Mouse (Mus musculus): Measurements from ENCODE around the gene Amz1. TPM values are rescaled to one million over a fixed set of nuclear protein-coding genes. Genes with fewer than 3 reads are reported as not detected.

Amz1 gene
- total and polyA plus RNA-seq, 3 experiments, result 7.5 to 12.4 (median 8.3) TPM

GRCm38 (mm10) chr5:140701661-140702060, 22.3 kb upstream of the Amz1 start:
- no peaks in the 10 kb centered on the region for H3K9me3 ChIP-seq (replicated peaks; ENCODE audit: low read length)
- H3K4me3 ChIP-seq (replicated peaks in 1 of 3; ENCODE audit: low read depth in 2 of 3, low read length in 2 of 3, poor library complexity in 1 of 3), result peak overlapping the region; percentile 70 to 92 (median 83)
- peak; percentile 45 for DNase-seq (ENCODE audit: extremely low read depth)
- H3K36me3 ChIP-seq (replicated peaks in 1 of 2; ENCODE audit: control insufficient read depth in 1 of 2, insufficient read depth in 1 of 2, low read length in 1 of 2), result peaks cover 7 to 25% of the 10 kb centered on the region in 2 experiments
- peaks cover 11 to 45% of the 10 kb centered on the region in 2 experiments for H3K4me1 ChIP-seq (ENCODE audit: control insufficient read depth in 1 of 2, insufficient read depth in 2 of 2)
- H3K9ac ChIP-seq (ENCODE audit: insufficient read depth, low read depth), result peak overlapping the region; percentile 74
- H3K27me3 ChIP-seq (replicated peaks), result no peaks in the 10 kb centered on the region
- dilution Hi-C loops (cut with MboI; ENCODE audit: extremely low pct_ligation_motif_present, extremely low pct_unique_long_range_greater_than_20kb, low sequenced_read_pairs) (no loop called here), in situ Hi-C loops (cut with MboI; ENCODE audit: low pct_ligation_motif_present, low pct_unique_long_range_greater_than_20kb, low sequenced_read_pairs) (no loop called here)
- no peak overlapping the region for H3K27ac ChIP-seq (ENCODE audit: insufficient read depth, low read depth)
- TF ChIP-seq NELFE (IDR thresholded peaks at IDR 0.05; ENCODE audit: low read depth, low read length) (no peak), RCOR1 (conservative IDR thresholded peaks at IDR 0.05; ENCODE audit: low read depth, low read length) (no peak), HCFC1 (IDR thresholded peaks at IDR 0.05; ENCODE audit: low read depth, low read length) (no peak), GABPA (IDR thresholded peaks at IDR 0.05; ENCODE audit: insufficient replicate concordance, low read depth, low read length) (no peak), MEF2A (IDR thresholded peaks at IDR 0.05; ENCODE audit: borderline replicate concordance, low read depth, low read length) (peak; percentile 27; the same call in 1 of the 2 replicates), MAZ (IDR thresholded peaks at IDR 0.05; ENCODE audit: low read depth, low read length) (0 out of 2 replicates have a peak, but pooled peaks have one; percentile 48), CHD2 (IDR thresholded peaks at IDR 0.05; ENCODE audit: low read length) (peak; percentile 18; the same call in 1 of the 2 replicates), USF1 (IDR thresholded peaks at IDR 0.05; ENCODE audit: low read depth, low read length) (no peak), ZMIZ1 (IDR thresholded peaks at IDR 0.05; ENCODE audit: low read depth, low read length) (peak; percentile 25; the same call in 1 of the 2 replicates)
- no peaks in the 10 kb centered on the region for H3K79me2 ChIP-seq (replicated peaks; ENCODE audit: control insufficient read depth, extremely low read depth, insufficient read depth, poor library complexity, severe bottlenecking)
- H3K4me2 ChIP-seq (ENCODE audit: insufficient read depth, low read depth, poor library complexity, severe bottlenecking), result peak overlapping the region; percentile 83

- H3K4me1 ChIP-seq (ENCODE audit: control insufficient read depth in 1 of 2, insufficient read depth in 2 of 2), result peaks cover 11 to 48% of the 10 kb centered on the region in 2 experiments
- no peaks in the 10 kb centered on the region for H3K27me3 ChIP-seq (replicated peaks)
- H3K4me3 ChIP-seq (replicated peaks in 1 of 3; ENCODE audit: low read depth in 2 of 3, low read length in 2 of 3, poor library complexity in 1 of 3), result peak within 1 kb of the TSS; percentile 70 to 92 (median 83)
- H3K4me2 ChIP-seq (ENCODE audit: insufficient read depth, low read depth, poor library complexity, severe bottlenecking), result peak within 1 kb of the TSS; percentile 83
- dilution Hi-C loops (cut with MboI; ENCODE audit: extremely low pct_ligation_motif_present, extremely low pct_unique_long_range_greater_than_20kb, low sequenced_read_pairs), result no loop called here
- in situ Hi-C loops (cut with MboI; ENCODE audit: low pct_ligation_motif_present, low pct_unique_long_range_greater_than_20kb, low sequenced_read_pairs), result no loop called here
- no peaks in the 10 kb centered on the region for H3K9me3 ChIP-seq (replicated peaks; ENCODE audit: low read length)
- no peak within 1 kb of the TSS for H3K27ac ChIP-seq (ENCODE audit: insufficient read depth, low read depth)
- H3K9ac ChIP-seq (ENCODE audit: insufficient read depth, low read depth), result peak within 1 kb of the TSS; percentile 74
- peaks cover 4 to 25% of the 10 kb centered on the region in 2 experiments for H3K36me3 ChIP-seq (replicated peaks in 1 of 2; ENCODE audit: control insufficient read depth in 1 of 2, insufficient read depth in 1 of 2, low read length in 1 of 2)
- TF ChIP-seq ETS1 (conservative IDR thresholded peaks at IDR 0.05; ENCODE audit: low read depth, low read length) (peak; percentile 5; the same call in 1 of the 2 replicates), IRF4 (IDR thresholded peaks at IDR 0.05; ENCODE audit: low read depth, low read length) (no peak; the same call in 1 of the 2 replicates), POLR2AphosphoS2 (IDR thresholded peaks at IDR 0.05; ENCODE audit: low read depth, low read length) (no peak), MXI1 (IDR thresholded peaks at IDR 0.05; ENCODE audit: low read depth, low read length) (peak; percentile 93), MYC (IDR thresholded peaks at IDR 0.05; ENCODE audit: low read depth, low read length) (0 out of 2 replicates have a peak, but pooled peaks have one; percentile 9), KAT2A (IDR thresholded peaks at IDR 0.05; ENCODE audit: insufficient replicate concordance, low read length) (peak; percentile 42; the same call in 1 of the 2 replicates), SIN3A (IDR thresholded peaks at IDR 0.05; ENCODE audit: low read length) (peak; percentile 91), E2F4 (IDR thresholded peaks at IDR 0.05; ENCODE audit: insufficient replicate concordance, low read depth, low read length) (no peak), ZNF384 (IDR thresholded peaks at IDR 0.05; ENCODE audit: low read depth, low read length) (peak; percentile 81), HCFC1 (IDR thresholded peaks at IDR 0.05; ENCODE audit: low read depth, low read length) (peak; percentile 68), BHLHE40 (IDR thresholded peaks at IDR 0.05; ENCODE audit: low read depth, low read length) (peak; percentile 82), POLR2A (IDR thresholded peaks at IDR 0.05; ENCODE audit: low read depth, low read length) (peak; percentile 69), MAZ (IDR thresholded peaks at IDR 0.05; ENCODE audit: low read depth, low read length) (0 out of 2 replicates have a peak, but pooled peaks have one; percentile 26), NRF1 (IDR thresholded peaks at IDR 0.05; ENCODE audit: low read depth, low read length) (peak; percentile 67), TBP (conservative IDR thresholded peaks at IDR 0.05; ENCODE audit: low read depth, low read length) (peak; percentile 44; the same call in 1 of the 2 replicates), ZKSCAN1 (IDR thresholded peaks at IDR 0.05; ENCODE audit: borderline replicate concordance, low read depth, low read length) (no peak), TCF12 (IDR thresholded peaks at IDR 0.05; ENCODE audit: low read depth, low read length) (peak; percentile 69; the same call in 1 of the 2 replicates), CTCF (conservative IDR thresholded peaks at IDR 0.05 in 1 of 2, IDR thresholded peaks at IDR 0.05 in 1 of 2; ENCODE audit: low read depth in 2 of 2, low read length in 2 of 2) (no peak), MAFK (IDR thresholded peaks at IDR 0.05; ENCODE audit: insufficient replicate concordance, low read length) (no peak), ZMIZ1 (IDR thresholded peaks at IDR 0.05; ENCODE audit: low read depth, low read length) (no peak), JUND (conservative IDR thresholded peaks at IDR 0.05; ENCODE audit: low read depth, low read length) (no peak), ELF1 (IDR thresholded peaks at IDR 0.05; ENCODE audit: low read depth, low read length) (peak; percentile 57), MAX (IDR thresholded peaks at IDR 0.05; ENCODE audit: low read length) (peak; percentile 48; the same call in 1 of the 2 replicates), PAX5 (IDR thresholded peaks at IDR 0.05; ENCODE audit: low read length) (no peak), USF1 (IDR thresholded peaks at IDR 0.05; ENCODE audit: low read depth, low read length) (no peak), NELFE (IDR thresholded peaks at IDR 0.05; ENCODE audit: low read depth, low read length) (peak; percentile 58; the same call in 1 of the 2 replicates)
- H3K79me2 ChIP-seq (replicated peaks; ENCODE audit: control insufficient read depth, extremely low read depth, insufficient read depth, poor library complexity, severe bottlenecking), result no peaks in the 10 kb centered on the region
- peak; percentile 89 for DNase-seq (ENCODE audit: extremely low read depth)
Measured at GRCm38 (mm10) chr5:140702103-140702513, 21.8 kb upstream of the Amz1 start, which contains the start of gene Iqce. TSS of gene Iqce (minus strand) at chr5:140702378.
